Mouse (Mus musculus) intestine, postnatal 0 days (tissue): ENCODE results near the gene Tango2. TPM values are rescaled to one million over a fixed set of nuclear protein-coding genes. Genes with fewer than 3 reads are reported as not detected.

Experiments used
- ATAC-seq: fragments of 200-750 bp; cut with Nextera tagmentation; 2 replicates; pipeline ENCODE4 v1.8.0; 2017; ENCODE audit warnings: mild to moderate bottlenecking, moderate TSS enrichment, moderate library complexity
- H3K27ac ChIP-seq: fragments of 300-500 bp; sonication (generic); 2 replicates; pipeline ENCODE4 v1.5.1; 2014; ENCODE audit warnings: mild to moderate bottlenecking, low read depth, low read length, moderate library complexity
- H3K27me3 ChIP-seq: fragments of 300-500 bp; sonication (generic); replicated peaks from 2 replicates; pipeline ENCODE4 v1.6.1; 2014; ENCODE audit warnings: low read length, mixed read lengths; ENCODE audit not compliant: control insufficient read depth, insufficient read depth
- H3K36me3 ChIP-seq: fragments of 300-500 bp; sonication (generic); 2 replicates; pipeline ENCODE4 v1.6.1; 2014; ENCODE audit warnings: mild to moderate bottlenecking, moderate library complexity; ENCODE audit not compliant: control insufficient read depth, insufficient read depth
- H3K4me1 ChIP-seq: fragments of 300-500 bp; sonication (generic); replicated peaks from 2 replicates; pipeline ENCODE4 v1.6.1; 2014; ENCODE audit warnings: antibody characterized with exemption, low read length, mixed read lengths; ENCODE audit not compliant: control insufficient read depth, insufficient read depth
- H3K4me2 ChIP-seq: fragments of 300-500 bp; sonication (generic); replicated peaks from 2 replicates; pipeline ENCODE4 v1.6.1; 2014; ENCODE audit warnings: low read depth, mild to moderate bottlenecking, moderate library complexity
- H3K4me3 ChIP-seq: fragments of 300-500 bp; sonication (generic); 2 replicates; pipeline ENCODE4 v1.5.1; 2014; ENCODE audit warnings: low read depth, low read length
- H3K9ac ChIP-seq: fragments of 300-500 bp; sonication (generic); 2 replicates; pipeline ENCODE4 v1.6.1; 2014; ENCODE audit warnings: mild to moderate bottlenecking, low read depth, low read length
- H3K9me3 ChIP-seq: fragments of 300-500 bp; sonication (generic); 2 replicates; pipeline ENCODE4 v1.6.1; 2016; ENCODE audit warnings: mixed run types; ENCODE audit not compliant: control insufficient read depth
- CTCF ChIP-seq: sonication (generic); IDR thresholded peaks from 2 replicates; pipeline ENCODE4 v1.5.1; 2016; ENCODE audit warnings: low read depth, mild to moderate bottlenecking, control low read depth, antibody characterized with exemption, moderate library complexity
- WGBS: fragments of 180-500 bp; shearing (Covaris S2); extraction: QIAGEN DNeasy Blood & Tissue Kit; methylation state at CpG from one replicate; pipeline ENCODE4 v1.1.7; 2014; 5-methylcytosine and 5-hydroxymethylcytosine counted together
- polyA plus RNA-seq: library from polyadenylated mRNA; unstranded; fragments of >200 nt; fragmentation: Nextera tagmentation; extraction: Ambion mirVana; gene quantifications from 2 replicates; pipeline ENCODE4 v1.2.1, GENCODE M21; 2015

The Tango2 gene
- polyA plus RNA-seq, 1 experiment from 2014 or later: 78.6 TPM

DNA sequence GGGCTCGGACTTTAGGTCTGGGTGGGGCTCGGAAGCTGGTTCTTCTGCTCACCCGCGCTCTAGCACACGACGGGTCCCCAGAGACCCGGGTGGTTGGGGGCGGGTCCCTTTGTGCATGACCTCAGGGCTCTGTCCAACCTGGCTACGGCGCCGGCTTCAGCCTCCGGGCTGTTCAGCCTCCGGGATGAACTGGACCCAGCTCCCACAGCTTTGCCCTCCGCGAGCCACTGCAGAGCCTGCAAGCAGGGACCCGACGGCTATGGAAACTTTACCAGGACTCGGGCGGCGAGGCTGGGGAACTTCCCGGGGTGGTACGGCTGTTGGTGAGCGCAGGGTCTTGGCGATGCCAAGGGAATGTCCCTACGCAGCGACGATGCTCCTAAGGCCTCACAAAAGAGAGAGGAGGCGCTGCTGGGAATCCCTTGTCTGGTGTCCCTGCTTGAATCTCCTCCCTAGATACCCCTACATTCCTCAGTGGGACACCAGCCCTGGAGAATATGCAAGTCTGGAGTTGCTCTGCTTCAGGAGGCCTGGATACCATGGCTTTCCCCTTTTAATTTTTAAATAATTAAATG lies 785 bp upstream of the Tango2 start:
- no peaks in the 10 kb centered on the region for H3K36me3 ChIP-seq
- H3K9me3 ChIP-seq: no peaks in the 10 kb centered on the region
- no peak for ATAC-seq
- no peaks in the 10 kb centered on the region for H3K27me3 ChIP-seq
- H3K9ac ChIP-seq: peak overlapping the region; percentile 60
- TF ChIP-seq CTCF: no peak
- H3K27ac ChIP-seq: no peak overlapping the region
- WGBS: 2% methylated on average over 28 of the region's 28 CpGs
- peak overlapping the region; percentile 68 for H3K4me3 ChIP-seq
- H3K4me1 ChIP-seq: peaks cover 3% of the 10 kb centered on the region; the same call in 1 of the 2 replicates
- H3K4me2 ChIP-seq: peak overlapping the region; percentile 99

DNA sequence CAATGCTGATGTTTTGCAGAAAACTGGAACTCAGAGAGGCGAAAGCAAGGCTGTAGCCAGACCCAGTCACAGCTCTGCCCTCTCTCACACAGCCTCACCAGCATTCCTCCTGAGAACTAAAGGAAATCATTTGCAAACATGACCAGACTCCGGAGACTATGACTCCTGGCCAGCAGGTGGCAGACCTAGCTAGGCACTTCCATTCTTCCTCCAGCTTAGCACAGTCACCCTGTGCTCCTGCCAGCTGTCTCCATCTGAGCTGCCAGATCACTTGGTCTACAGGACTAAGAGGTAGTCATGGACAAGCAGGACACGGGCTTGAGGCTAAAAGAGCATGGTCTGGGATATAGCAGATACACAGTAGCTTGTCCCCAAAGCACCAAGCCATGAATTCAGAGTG lies 2.7 kb downstream of the Tango2 start:
- no peak overlapping the region for H3K27ac ChIP-seq
- H3K27me3 ChIP-seq: no peaks in the 10 kb centered on the region
- H3K4me2 ChIP-seq: no peak overlapping the region
- H3K36me3 ChIP-seq: no peaks in the 10 kb centered on the region
- peak; percentile 96 for TF ChIP-seq CTCF
- 0 out of 2 replicates have a peak, but pooled peaks have one; percentile 17 for ATAC-seq
- H3K9me3 ChIP-seq: no peaks in the 10 kb centered on the region
- WGBS: 1% methylated on average over 3 of the region's 3 CpGs
- no peak overlapping the region for H3K9ac ChIP-seq
- H3K4me3 ChIP-seq: no peak overlapping the region
- H3K4me1 ChIP-seq: peaks cover 16% of the 10 kb centered on the region

DNA sequence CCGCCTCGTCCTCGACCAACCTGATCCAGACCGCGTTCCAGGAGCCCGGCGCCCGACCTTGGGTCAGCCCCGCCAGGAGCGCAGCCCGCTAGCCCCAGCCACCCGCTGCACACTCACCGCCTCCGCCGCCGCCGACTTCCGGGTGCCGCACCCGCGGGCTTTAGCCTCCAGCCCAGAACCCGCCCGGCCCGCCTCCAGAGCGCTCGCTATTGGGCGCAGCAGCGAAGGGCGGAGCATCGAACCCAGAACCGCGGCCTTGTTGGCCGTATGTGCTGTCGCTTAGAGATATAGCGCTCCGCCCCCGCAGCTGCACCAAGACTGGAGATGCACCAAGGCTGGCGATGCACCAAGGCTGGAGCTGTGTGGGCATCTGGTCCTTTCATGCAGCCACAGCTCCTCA lies 4.1 kb downstream of the Tango2 start:
- H3K27ac ChIP-seq: peak overlapping the region; percentile 78
- under 1% methylated on average over 38 of the region's 38 CpGs for WGBS

DNA sequence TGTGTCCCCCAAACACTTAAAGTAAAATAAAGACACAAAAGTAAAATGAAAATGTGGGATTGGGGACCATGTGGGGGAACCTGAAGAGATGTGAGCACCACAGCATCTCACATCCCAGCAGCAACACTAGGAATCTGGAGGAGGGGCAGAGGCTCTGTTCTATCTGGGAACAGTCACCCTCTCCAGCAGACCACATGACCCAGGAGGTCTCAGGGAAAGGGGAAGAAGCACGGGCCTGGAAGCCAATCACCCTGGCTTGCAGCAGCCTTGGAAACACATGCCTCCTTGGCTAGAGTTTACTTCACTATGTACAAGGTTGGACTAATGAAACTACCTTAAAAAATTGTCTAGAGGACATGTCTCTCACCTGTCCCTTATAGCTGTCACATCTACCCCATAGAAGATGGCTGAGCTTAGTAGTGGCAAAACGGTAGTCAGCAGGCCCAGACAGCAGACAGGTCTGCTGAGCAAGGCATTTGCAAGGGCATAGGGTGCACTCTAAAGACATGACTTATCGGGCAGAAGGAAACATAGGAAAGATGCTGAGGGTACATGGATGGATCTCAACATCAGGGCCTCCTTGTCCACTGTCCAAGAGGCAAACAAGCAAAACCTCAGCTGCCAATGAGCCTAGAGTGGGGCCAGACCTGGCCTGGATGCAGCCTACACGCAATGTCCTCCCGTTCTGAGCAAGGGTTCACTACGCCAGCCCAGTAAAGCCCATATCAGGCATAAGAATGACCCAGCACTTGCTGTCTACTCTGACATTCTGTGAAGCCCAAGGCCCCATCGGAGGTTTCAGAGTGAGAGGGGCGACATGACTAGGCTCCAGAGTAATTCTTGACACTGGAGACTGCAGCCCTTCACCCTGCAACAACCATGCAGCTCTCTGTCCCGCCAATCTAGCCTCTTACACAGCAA lies 5.0 kb downstream of the Tango2 start:
- peaks cover 7% of the 10 kb centered on the region for H3K36me3 ChIP-seq
- H3K27me3 ChIP-seq: no peaks in the 10 kb centered on the region
- H3K9ac ChIP-seq: peak overlapping the region; percentile 71
- H3K4me3 ChIP-seq: peak overlapping the region; percentile 67
- no peaks in the 10 kb centered on the region for H3K9me3 ChIP-seq
- H3K27ac ChIP-seq: peak overlapping the region; percentile 78
- H3K4me1 ChIP-seq: peaks cover 16% of the 10 kb centered on the region
- WGBS: 24% methylated on average over 9 of the region's 9 CpGs
- peak overlapping the region; percentile 80 for H3K4me2 ChIP-seq
- TF ChIP-seq CTCF: no peak
- no peak for ATAC-seq

More for the DNA sequence above, 4.1 kb downstream of the Tango2 start:
- Histone ChIP-seq H3K9ac (peak overlapping the region; percentile 71), H3K36me3 (no peaks in the 10 kb centered on the region), H3K4me2 (peak overlapping the region; percentile 80), H3K4me3 (peak overlapping the region; percentile 67), H3K27me3 (no peaks in the 10 kb centered on the region), H3K9me3 (no peaks in the 10 kb centered on the region), H3K4me1 (peaks cover 16% of the 10 kb centered on the region)
- ATAC-seq: peak; percentile 87
- no peak for TF ChIP-seq CTCF

DNA sequence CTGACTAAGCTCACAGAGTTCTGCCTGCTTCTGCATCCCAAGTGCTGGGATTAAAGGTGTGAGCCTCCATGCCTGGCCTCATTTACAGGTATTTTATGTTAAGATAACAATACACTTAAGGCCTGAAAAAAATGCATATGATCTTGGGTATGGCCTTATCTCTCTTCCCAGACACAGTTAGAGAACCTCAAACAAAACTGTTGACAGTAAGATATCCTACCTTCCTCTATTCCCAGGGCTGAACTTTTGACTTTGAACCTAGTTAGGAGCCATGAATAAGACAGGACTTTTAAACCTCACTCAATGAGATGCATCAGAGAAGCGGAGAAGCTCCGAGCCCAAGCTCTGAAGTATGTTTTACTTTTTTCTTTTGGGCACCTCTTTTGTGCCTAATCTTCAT lies 5.8 kb downstream of the Tango2 start:
- Histone ChIP-seq H3K4me3 (peak overlapping the region; percentile 67; the same call in 1 of the 2 replicates), H3K9me3 (no peaks in the 10 kb centered on the region), H3K36me3 (peaks cover 14% of the 10 kb centered on the region), H3K9ac (0 out of 2 replicates have a peak overlapping the region, but pooled peaks have one; percentile 71), H3K4me1 (peaks cover 16% of the 10 kb centered on the region), H3K27me3 (no peaks in the 10 kb centered on the region), H3K4me2 (peak overlapping the region; percentile 80), H3K27ac (peak overlapping the region; percentile 63)
- ATAC-seq: peak; percentile 26; the same call in 1 of the 2 replicates
- TF ChIP-seq CTCF: no peak
- WGBS: 45% methylated on average over 2 of the region's 2 CpGs

DNA sequence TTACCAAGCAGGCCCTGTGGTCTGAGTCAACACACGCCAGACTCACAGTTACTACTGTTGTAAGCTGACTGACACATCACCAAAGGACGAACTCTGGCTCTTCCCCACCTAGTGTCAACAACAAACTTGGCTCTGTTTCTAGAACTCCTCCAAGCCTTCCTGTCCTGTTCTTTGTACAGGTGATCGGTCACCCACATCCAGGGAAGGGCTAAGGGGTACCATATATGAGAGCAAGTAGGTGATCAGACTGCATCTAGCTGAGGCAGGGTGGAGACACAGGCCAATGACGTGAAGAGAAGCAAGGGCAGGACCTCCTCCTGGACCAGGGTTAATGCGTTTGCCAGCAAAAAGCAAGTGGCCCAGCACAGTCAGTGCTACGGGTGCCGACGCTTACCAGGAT lies 6.3 kb downstream of the Tango2 start:
- 72% methylated on average over 8 of the region's 8 CpGs for WGBS
- peaks cover 14% of the 10 kb centered on the region for H3K36me3 ChIP-seq
- ATAC-seq: no peak
- H3K4me2 ChIP-seq: no peak overlapping the region
- no peak for TF ChIP-seq CTCF
- H3K4me3 ChIP-seq: no peak overlapping the region
- no peaks in the 10 kb centered on the region for H3K27me3 ChIP-seq
- H3K27ac ChIP-seq: peak overlapping the region; percentile 16
- H3K9me3 ChIP-seq: no peaks in the 10 kb centered on the region
- no peak overlapping the region for H3K9ac ChIP-seq
- H3K4me1 ChIP-seq: peaks cover 16% of the 10 kb centered on the region
